Mouse (Mus musculus) thymus, postnatal 10 days (tissue): ENCODE results near the gene Nr5a1.

Experiments
- DNase-seq, 2 experiments: peaks; one replicate each; pipeline ENCODE4 v3.0.0; 2021; ENCODE audit warnings: low spot score in 2 of 2

Gene Nr5a1

GRCm38 (mm10) chr2:38650340-38650739 lies 64.0 kb downstream of the Nr5a1 start:
- no peak for DNase-seq

DNA sequence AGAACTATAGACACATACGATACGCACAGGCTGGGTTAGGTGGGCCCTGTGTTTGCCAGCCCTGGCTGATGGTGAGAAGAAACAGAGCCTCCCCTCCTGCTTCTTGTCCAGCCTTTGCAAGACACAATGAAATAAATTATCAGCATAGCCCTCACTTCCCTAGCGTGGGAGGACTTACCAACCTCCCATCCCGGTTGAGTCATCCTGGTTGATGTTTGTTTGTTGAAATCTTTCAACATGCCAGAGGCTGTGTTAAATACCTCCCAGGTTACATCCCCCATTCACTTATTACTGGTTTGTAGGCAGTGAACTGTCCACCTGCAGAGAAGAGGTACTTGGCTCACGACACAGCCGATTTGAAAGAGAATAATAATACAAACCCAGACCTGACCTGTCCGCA lies 66.7 kb downstream of the Nr5a1 start:
- no peak for DNase-seq

DNA sequence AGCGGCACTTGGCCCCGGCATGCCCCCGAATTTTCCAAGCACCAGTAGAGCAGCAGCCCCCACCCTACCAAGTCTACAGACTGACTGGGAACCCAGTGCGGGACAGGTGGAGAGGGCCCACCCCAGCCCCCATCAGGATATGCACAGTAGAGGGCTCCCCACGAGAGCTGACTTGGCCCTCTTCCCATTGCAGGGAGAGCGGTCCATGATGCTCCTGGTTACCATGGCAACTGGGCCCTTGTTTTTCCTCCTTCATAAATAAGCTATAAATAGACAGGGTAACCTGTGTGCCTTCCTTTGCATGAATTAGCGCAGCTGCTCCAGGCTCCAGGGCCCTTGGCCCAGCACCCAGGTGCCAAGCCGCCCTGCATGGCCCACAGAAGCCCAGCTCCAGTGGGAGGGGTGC lies 67.1 kb downstream of the Nr5a1 start:
- DNase-seq: no peak

DNA sequence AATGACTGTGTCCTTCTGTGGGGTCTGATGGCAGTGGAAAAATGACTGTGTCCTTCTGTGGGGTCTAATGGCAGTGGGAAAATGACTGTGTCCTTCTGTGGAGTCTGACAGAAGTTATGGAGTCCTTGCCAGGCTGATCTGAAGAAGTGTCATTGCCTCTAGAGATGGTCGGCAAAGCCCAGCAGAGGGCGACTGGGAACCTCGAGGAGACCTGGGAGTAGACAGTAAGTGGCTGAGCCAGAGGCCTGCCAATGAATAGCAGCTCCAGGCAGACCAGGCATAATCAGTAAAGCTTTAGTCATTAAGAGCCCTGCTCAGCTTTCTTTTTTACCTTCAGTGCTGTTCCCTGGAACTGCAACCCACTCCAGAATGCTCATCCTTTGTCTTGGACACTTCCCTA lies 68.4 kb downstream of the Nr5a1 start:
- peak; percentile 20 to 59 for DNase-seq

GRCm38 (mm10) chr2:38643625-38644427 lies 70.5 kb downstream of the Nr5a1 start, which contains the start of gene Psmb7:
Psmb7 (minus strand) TSS chr2:38644087.
- DNase-seq: peak; percentile 78 to 85
